Mouse (Mus musculus) R1 (cell line): ENCODE results near the gene Map10.

ENCODE experiments used
- DNase-seq: peaks from one replicate; pipeline ENCODE4 v3.0.0-alpha.2; 2018; ENCODE audit warnings: low read depth, low spot score

Map10 gene

DNA sequence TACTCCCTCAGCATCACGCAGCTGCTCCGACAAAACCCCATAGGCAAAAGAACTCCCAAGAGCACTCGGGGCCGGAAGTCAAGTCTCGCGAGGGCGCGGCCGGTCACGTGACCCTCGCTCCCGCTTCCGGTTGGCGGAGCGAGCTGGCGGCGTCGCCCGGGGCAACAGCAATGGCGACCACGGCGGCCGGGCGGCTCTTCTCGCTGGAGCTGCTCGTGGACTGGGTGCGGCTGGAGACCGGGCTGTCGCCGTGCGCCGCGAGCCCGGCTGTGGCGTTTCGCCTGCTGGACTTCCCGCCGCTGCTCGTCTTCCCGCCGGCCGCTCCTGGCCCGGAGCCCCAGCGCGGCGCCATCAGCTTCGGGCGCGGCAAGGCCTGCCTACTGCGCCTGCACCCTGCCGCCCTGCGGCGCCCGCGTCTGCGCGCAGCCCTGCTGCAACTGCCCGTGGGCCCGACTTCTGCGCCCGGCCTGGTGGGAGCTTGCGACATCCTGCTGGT lies at the start of gene Map10:
Gene Map10 (plus strand): TSS at position 119 of the 496 bp plus-strand sequence.
- peak; percentile 94 for DNase-seq

DNA sequence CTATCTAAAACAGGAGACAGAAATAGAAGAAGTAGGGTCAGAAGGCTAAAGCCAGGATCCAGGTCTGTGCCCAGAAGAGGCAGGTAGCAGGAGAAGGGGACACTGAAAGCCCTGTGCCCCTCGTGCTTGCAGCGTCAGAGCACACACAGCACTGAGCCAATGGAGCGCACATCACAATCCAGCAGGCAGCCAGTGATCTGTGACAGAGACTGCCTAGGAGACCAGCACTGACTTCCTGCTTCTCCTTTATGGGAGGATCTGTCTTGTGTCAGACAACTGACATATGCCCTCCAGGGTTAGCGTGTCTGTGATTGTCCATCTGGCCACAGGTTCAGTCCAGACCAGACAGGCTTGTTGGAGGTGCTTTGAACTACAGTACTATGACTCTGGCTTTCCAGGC lies 49.3 kb upstream of the Map10 start:
- no peak for DNase-seq

DNA sequence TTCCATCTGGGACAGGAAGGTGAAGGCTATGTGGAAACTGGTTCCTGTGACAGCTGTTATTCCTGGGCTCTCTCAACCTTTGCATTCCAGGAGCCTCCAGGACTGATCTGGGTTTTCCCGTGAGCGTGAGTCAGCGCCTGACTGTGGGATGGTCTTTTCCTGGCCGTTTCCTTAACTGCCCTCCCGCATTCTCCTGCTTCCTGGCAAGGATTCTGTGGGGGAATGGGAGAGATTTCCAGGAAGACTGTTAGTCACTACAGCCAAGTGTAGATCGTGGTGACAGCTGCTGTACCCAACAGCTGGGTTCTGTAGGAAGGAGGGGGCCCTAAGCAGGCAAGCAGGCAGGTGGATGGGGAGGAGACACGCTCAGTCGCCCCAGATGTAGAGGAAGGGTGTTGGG lies 45.3 kb upstream of the Map10 start:
- DNase-seq = no peak

DNA sequence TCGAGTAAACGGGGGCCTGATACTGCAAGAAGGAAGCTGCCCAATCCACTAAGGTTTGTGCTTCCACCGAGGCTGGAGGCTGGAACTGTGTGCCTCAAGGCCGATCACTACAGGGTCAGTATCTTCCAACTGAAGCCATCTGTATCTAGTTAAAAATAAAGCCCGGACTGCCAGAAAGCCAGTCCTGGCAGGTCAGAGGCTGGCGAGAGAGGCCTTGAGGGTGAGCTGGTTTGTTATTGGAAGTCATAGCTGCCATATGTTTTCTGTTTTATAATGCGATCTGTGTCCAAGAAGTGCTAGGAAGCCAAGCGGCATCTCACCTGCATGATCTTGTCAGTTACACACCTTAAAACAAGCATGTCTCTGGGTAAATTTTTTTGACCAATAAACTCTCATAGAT lies 43.2 kb upstream of the Map10 start:
- DNase-seq = no peak

DNA sequence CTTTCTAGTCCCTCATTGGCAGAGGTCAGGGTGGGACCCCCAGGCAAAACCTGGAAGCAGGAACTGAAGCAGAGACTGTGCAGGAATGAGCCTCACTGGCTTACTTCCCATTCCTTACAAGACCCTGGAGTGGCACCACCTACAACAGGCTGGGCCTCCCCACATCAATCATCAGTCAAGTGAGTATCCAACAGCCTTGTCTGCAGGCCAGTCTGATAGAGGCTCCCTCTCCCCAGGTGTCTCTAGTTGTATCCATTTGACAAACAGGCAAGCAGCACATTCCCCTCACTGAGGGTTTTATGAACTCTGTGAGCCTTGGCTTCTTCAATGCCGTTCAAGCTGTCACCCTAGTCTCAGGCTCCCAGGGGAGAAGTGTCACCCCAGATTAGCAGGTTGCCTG lies 40.8 kb upstream of the Map10 start:
- DNase-seq = no peak

DNA sequence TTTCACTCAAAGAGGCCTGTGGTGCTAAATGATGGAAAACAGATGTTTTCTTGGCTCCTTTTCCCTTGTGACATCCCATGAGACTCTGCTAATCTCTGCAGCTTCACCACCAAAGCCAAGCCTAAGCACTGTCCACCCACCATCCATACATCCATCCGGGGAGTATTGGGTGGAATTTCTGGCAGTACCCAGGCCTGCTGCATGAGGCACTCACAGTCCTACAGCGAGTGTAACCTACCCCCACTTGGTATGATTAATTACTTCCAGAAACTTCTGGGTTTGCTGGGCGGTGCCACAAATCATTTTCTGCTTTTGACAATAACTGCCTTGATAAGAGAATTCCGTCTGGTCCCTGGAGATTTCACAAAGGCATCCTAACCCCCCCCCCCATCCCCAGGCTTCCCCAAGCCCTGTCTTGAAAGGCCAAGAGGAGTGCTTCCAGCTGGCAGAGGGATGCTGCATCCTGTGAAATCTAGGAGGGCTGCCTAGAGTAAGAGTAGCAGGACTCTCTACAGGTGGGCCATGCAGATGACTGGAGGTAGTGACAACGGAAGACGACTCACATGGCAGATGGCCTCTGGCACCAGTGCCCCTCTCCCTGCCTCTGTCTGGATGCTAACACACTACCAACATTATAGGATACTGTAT lies 31.1 kb upstream of the Map10 start:
- DNase-seq = no peak

DNA sequence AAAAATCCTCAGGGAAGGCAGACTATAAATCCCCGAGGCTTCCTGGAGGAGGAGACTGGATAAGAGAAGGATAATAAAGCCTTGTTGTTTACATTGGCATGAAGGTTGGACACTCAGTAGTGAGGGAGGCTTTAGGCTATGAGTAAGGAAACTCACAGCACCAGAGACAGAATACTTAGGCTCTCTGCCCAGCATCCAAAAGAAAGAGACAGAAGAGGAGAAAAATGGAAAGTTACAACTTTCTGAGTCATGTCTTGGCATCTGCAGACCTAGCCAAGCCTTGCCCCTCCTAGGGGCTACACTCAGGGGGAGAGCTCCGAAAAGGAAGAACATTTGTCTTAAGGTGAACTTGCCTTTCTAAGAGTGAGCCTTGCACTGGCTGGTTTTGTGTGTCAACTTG lies 30.0 kb upstream of the Map10 start:
- no peak for DNase-seq

GRCm38 (mm10) chr8:125640766-125641165 lies 28.9 kb upstream of the Map10 start:
- no peak for DNase-seq

- DNase-seq = no peak
These were observed 27.8 kb upstream of the Map10 start for GRCm38 (mm10) chr8:125641808-125642207.

GRCm38 (mm10) chr8:125645757-125646478 lies 23.7 kb upstream of the Map10 start:
- DNase-seq = no peak

- no peak for DNase-seq
These were observed 20.2 kb upstream of the Map10 start for GRCm38 (mm10) chr8:125649447-125649846.

GRCm38 (mm10) chr8:125654821-125655220 lies 14.8 kb upstream of the Map10 start:
- DNase-seq = no peak

DNA sequence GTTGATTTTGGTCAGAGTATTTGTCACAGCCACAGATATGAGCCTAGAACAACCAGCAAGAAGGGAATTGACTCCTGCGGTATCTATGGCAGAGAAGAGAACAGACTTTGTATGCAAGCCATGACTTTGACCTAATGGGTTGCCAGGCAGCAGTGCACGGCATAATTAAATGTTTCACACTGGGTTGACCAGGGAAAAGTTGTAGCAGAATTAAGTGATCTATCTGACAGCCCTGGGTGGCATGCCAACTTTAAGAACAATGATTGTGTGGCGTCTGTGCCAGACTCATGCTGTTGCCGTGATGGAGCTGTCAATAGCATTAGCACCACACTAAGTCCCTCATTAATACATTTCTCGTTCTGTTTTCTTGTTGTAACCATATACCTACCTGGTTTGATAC lies 11.1 kb upstream of the Map10 start:
- DNase-seq = no peak

GRCm38 (mm10) chr8:125658926-125659325 lies 10.7 kb upstream of the Map10 start:
- DNase-seq = no peak

GRCm38 (mm10) chr8:125660397-125660796 lies 9.2 kb upstream of the Map10 start:
- DNase-seq = no peak

DNA sequence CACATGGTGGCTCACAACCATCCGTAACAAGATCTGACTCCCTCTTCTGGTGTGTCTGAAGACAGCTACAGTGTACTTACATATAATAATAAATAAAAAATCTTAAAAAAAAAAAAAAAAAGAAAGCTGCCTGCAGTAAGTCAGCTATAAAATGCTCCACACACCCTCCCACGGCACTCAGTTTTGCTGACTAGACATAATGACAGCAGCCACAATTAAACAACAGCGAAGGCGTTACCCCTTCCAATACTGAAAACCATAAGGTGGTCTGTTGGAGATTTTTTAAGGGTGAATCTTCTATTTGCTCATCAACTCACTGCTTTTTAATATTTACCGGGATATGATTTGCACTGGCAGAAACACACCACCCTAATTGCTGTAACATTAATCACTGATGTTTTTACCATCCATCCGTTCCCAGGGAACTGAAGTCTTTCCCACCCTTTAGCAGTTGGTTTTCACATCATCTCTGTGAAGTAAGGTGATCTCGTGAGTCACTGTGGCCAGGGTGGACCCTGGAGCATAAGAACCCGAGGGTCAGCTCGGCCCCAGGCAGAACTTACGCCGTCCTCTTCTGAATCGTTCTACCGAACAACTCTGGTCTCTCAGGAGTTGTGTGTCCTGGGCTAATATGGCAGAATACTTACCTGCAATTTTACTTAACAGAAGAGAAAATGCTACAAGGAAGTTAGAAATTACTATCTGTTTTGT lies 7.5 kb upstream of the Map10 start:
- DNase-seq = no peak

DNA sequence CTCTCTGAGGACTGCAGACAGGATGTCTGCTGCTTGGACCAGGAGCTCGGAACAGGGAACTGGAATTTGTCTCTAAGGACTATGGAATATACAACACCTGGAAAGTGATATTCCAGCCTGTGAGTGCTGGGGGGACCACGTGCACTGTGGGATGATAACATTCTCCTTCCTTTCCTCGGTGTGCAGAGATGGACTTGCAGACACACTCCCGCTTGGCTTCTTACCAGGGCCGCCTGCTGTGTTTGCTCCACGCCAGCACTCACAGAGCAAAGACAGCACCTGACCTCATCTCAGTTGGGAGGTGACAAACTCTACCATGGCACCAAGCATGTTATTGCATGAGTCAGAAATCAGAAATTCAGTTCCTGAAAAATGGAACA lies 7.0 kb upstream of the Map10 start:
- peak; percentile 21 for DNase-seq

DNA sequence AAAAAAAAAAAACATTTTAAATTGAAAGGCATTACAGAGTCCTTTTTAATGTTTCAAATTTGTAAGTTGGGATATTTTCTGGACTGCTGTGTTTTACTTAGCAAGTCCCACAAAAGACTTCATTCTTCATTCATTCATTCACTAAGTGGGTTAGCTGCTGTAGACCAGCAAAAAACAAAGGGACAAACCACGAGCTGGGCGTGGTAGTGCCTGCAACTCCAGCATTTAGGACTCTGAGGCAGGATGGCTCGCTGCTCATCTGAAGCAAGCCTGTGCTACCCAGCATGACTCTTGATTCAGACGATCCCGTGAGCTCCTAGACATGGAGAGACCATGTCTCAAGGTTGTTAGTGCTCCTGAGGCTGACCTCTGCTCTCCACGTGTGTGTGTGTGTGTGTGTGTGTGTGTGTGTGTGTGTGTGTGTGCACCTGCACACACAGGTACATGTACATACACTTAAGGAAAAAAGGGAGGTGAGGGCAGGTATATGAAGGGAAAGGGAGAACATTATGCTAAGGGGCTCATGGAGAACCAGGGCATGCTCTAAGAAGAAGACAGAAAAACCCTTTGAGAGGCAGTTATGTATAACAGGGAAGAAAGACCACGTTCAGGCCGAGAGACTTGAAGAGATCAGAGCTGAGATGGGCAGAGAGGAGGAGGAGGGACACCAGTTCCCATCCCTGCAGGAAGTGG lies 4.3 kb upstream of the Map10 start:
- DNase-seq = peak; percentile 80

DNA sequence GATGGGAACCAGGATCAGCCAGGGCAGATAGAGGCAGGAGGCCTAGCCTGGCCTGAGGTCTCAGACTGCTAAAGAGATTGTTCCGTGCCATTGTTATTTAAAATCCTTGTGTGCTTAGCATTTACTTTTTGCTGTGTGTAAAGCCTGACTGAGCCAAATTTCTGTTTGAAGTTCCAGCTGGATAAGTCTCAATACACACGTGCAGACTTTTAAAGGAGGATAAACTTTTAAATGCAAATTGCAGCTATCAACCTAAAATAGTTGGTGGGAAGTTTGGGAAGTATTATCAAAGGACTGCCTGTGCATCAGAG lies 3.8 kb upstream of the Map10 start:
- DNase-seq = peak; percentile 88

DNA sequence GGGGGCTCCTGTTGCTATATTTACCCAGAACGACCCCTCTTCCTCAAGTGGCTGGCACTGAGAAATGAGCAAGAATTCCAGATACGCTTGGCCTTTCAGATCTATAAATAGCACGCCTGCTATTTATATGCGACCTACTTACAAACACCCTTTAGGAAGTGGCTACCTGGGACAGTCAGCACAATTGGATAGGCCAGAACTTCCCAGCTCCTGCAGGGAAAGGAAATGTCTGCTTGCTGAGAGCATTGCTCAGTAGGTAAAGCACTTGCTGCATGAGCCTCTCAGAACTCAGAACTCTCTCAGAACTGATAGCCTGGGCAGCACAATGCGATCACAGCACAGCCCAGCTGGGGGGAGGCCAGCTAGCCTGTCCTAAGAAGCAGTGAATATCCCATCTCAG lies 3.4 kb upstream of the Map10 start:
- peak; percentile 79 for DNase-seq

DNA sequence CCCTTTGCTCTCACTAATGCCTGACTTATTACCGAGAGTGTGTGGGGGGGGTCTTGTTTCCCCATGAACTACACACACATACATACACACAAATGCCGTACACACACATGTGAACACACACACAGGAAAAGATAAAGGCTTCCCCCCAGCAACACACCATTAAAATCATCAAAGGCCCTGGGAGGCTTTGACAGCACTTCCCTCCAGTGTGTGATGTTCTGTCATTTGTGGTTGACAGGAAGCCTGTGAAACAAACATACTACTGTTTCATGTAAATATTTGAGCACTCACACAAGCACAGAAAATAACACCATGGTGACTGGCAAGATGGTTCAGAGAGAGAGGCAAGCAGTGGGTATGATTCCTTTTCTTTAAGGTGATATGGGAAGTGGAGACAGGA lies 2.4 kb upstream of the Map10 start:
- DNase-seq = no peak

- no peak for DNase-seq
These were observed 389 bp upstream of the Map10 start for GRCm38 (mm10) chr8:125669159-125669699.
